Mouse (Mus musculus) heart, postnatal 0 days (tissue): Measurements from ENCODE around the gene Cxcl12.

Source experiments
- CTCF ChIP-seq: IDR thresholded peaks from 2 replicates; pipeline ENCODE4 v1.5.1; 2016; ENCODE audit warnings: antibody characterized with exemption, control low read depth, low read depth
- EP300 ChIP-seq: IDR thresholded peaks from 2 replicates; pipeline ENCODE4 v1.6.1; 2016; ENCODE audit warnings: antibody characterized with exemption, low read depth

DNA sequence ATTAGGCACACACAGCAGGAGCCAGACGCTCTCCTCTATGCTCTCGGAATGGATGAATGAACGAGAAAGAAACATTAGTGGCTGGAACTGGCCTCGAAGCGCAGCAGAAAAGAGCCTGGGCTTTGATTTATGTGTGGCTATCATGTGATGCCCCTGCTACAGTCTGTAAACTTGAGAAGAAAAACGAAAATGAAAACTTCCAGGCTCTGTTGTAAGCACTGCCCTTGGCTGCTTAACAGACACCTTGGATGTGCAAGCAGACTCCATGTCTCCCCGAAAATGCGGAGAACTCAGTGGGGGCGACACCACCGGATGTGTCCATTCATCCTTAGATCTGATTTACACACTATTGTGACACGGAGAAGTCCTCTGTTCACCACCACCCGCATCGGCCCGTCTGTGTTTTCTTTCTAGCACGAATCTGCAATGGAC is 37.6 kb upstream of the Cxcl12 start:
- no peak for TF ChIP-seq CTCF
- no peak for TF ChIP-seq EP300
